Mouse (Mus musculus) small intestine, adult 2 months (tissue): ENCODE measurements around the gene Kcnmb1.

Experiments used
- CTCF ChIP-seq: fragments of 200-500 bp; IDR thresholded peaks from 2 replicates; pipeline ENCODE4 v1.5.1; 2012; ENCODE audit warnings: low read depth, mild to moderate bottlenecking, control low read depth, inconsistent platforms, low read length, moderate library complexity, mixed read lengths; ENCODE audit not compliant: insufficient replicate concordance, insufficient read length; ENCODE audit errors: extremely low read depth
- POLR2A ChIP-seq: fragments of 200-500 bp; IDR thresholded peaks from 2 replicates; pipeline ENCODE4 v1.6.1; 2012; ENCODE audit warnings: low read depth, mild to moderate bottlenecking, control low read depth, inconsistent platforms, low read length, moderate library complexity

DNA sequence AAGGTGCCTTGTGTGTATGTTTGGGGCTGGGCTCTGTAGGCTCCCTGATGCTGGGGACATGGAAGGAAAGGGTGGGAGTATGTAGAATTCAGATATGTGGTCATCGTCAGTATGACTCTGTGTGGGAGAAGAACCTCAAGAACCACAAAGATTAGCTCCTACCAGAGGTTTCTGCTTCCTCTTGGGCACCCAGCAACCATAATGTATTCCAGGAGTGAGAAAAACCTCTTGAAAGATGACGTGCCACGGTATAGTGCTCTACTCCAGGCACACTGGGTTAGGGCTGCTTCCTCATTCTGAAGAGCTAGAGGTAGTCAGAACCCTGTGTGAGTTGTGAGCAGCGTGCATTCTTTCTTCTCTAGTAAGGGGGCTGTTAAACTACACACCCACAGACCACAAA is 4.9 kb downstream of the Kcnmb1 start:
- TF ChIP-seq CTCF = no peak
- no peak for TF ChIP-seq POLR2A
